Mouse (Mus musculus) heart, embryonic 16.5 days (tissue): ENCODE data around the gene Msl2. TPM values are rescaled to one million over a fixed set of nuclear protein-coding genes. Genes with fewer than 3 reads are reported as not detected.

Experiments used
- ATAC-seq: fragments of 200-750 bp; cut with Nextera tagmentation; replicated peaks from 2 replicates; pipeline ENCODE4 v1.8.0; 2017; ENCODE audit warnings: moderate number of reproducible peaks; ENCODE audit not compliant: insufficient read depth, low FRiP score; ENCODE audit errors: extremely low read depth
- H3K27ac ChIP-seq: fragments of 300-500 bp; sonication (generic); 2 replicates; pipeline ENCODE4 v1.5.1; 2014; ENCODE audit warnings: mild to moderate bottlenecking, low read length, control low read depth, moderate library complexity
- H3K27me3 ChIP-seq: fragments of 300-500 bp; sonication (generic); 2 replicates; pipeline ENCODE4 v1.6.1; 2014; ENCODE audit warnings: low read length, mixed read lengths; ENCODE audit not compliant: control insufficient read depth, insufficient read depth
- H3K36me3 ChIP-seq: fragments of 300-500 bp; sonication (generic); 2 replicates; pipeline ENCODE4 v1.6.1; 2014; ENCODE audit not compliant: control insufficient read depth, insufficient read depth
- H3K4me1 ChIP-seq: fragments of 300-500 bp; sonication (generic); 2 replicates; pipeline ENCODE4 v1.6.1; 2014; ENCODE audit warnings: low read length, mixed read lengths; ENCODE audit not compliant: control insufficient read depth, insufficient read depth
- H3K4me2 ChIP-seq: fragments of 300-500 bp; sonication (generic); 2 replicates; pipeline ENCODE4 v1.6.1; 2014; ENCODE audit warnings: low read depth, mild to moderate bottlenecking, control low read depth, low read length
- H3K4me3 ChIP-seq: fragments of 300-500 bp; sonication (generic); 2 replicates; pipeline ENCODE4 v1.5.1; 2014; ENCODE audit warnings: mild to moderate bottlenecking, control low read depth, low read length
- H3K9ac ChIP-seq: fragments of 300-500 bp; sonication (generic); 2 replicates; pipeline ENCODE4 v1.6.1; 2014; ENCODE audit warnings: low read length, control low read depth
- H3K9me3 ChIP-seq: fragments of 300-500 bp; sonication (generic); replicated peaks from 2 replicates; pipeline ENCODE4 v1.6.1; 2016; ENCODE audit warnings: low read length; ENCODE audit not compliant: control insufficient read depth
- whole genome bisulfite sequencing: fragments of 180-500 bp; shearing (Covaris S2); extraction: QIAGEN DNeasy Blood & Tissue Kit; methylation state at CpG from one replicate; pipeline ENCODE4 v1.1.7; 2014; 5-methylcytosine and 5-hydroxymethylcytosine counted together
- polyA plus RNA-seq: library from polyadenylated mRNA; unstranded; fragments of >200 nt; fragmentation: Nextera tagmentation; extraction: Ambion mirVana; gene quantifications from 2 replicates; pipeline ENCODE4 v1.2.1, GENCODE M21; 2015

The Msl2 gene
- polyA plus RNA-seq, 1 experiment from 2014 or later = 2.9 TPM

DNA sequence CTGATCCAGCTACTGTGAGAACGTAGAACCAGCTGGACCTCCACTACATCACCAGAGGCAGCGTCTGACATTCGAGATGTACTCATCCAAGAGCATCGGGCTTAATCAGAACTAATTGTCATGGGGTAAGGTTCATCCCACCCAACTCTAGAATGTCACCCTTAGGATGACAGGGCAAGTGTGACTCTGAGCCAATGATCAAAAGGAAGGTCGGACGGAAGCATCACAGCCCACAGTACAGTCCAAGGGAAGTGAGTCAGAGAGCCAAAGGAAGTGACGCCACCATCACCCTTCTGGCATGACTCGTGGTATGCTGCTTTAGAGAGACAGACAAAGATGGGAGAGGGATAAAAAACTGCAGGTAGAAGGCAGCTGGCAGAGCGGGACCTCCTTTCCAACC, 31.7 kb upstream of the Msl2 start:
- Histone ChIP-seq H3K9me3 (peaks cover 3% of the 10 kb centered on the region; the same call in 1 of the 2 replicates), H3K4me3 (no peak overlapping the region), H3K4me2 (no peak overlapping the region), H3K36me3 (no peaks in the 10 kb centered on the region), H3K9ac (no peak overlapping the region), H3K4me1 (no peaks in the 10 kb centered on the region), H3K27me3 (no peaks in the 10 kb centered on the region), H3K27ac (no peak overlapping the region)
- ATAC-seq = no peak
- 80% methylated on average over 9 of the region's 9 CpGs for WGBS

DNA sequence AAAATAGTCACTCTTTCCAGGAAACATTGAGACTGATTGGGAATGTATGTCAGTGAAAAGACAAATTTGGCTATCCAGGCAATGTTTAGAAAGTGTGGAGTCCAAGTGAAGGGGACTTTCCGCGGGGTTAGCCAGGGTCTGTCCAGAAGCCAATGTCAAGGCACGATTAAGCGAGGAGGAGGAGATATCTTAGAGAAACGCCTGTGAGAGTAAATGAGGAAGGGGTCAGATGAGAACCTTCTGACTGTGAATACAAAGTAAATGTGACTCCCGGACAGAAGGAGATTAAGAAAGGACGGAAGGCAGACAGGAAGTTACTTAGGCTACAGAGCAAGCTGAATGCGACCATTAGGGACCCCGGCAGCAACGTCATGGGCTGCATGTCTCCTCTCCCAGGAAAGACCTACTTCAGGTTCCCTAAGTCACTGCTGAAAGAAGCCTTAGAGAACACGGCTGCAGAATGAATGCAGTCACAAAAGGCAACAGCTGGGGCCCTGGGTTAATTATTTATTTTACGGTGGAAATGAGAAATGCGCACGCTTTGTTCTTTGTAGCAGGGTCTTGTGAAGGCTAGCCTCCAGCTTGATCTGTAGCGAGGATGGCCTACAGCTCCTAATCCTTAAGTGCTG, 28.1 kb upstream of the Msl2 start:
- Histone ChIP-seq H3K9ac (no peak overlapping the region), H3K4me2 (peak overlapping the region; percentile 32), H3K9me3 (peaks cover 3% of the 10 kb centered on the region; the same call in 1 of the 2 replicates), H3K36me3 (no peaks in the 10 kb centered on the region), H3K27me3 (no peaks in the 10 kb centered on the region), H3K4me1 (no peaks in the 10 kb centered on the region), H3K27ac (no peak overlapping the region), H3K4me3 (no peak overlapping the region)
- no peak for ATAC-seq
- WGBS = 58% methylated on average over 15 of the region's 15 CpGs

DNA sequence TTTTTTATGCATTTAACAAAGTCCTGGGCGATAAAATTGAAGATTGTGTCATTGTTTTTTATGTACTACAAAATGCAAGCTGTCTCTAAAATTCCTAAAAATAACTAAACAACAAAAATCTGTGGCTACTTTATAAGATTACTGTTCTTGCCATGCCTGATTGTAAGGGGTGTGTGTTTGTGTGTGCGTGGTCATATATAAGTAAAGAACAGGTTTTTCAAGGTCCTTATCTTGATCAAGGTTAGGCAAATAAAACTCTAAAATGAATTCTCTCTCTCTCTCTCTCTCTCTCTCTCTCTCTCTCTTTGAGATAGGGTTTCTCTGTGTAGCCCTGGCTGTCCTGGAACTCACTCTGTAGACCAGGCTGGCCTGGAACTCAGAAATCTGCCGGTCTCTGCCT, 21.9 kb upstream of the Msl2 start:
- 84% methylated on average over 3 of the region's 3 CpGs for WGBS
- Histone ChIP-seq H3K9me3 (no peaks in the 10 kb centered on the region), H3K27ac (no peak overlapping the region), H3K4me2 (no peak overlapping the region), H3K4me1 (no peaks in the 10 kb centered on the region), H3K9ac (no peak overlapping the region), H3K4me3 (no peak overlapping the region), H3K36me3 (no peaks in the 10 kb centered on the region), H3K27me3 (no peaks in the 10 kb centered on the region)
- ATAC-seq = no peak

DNA sequence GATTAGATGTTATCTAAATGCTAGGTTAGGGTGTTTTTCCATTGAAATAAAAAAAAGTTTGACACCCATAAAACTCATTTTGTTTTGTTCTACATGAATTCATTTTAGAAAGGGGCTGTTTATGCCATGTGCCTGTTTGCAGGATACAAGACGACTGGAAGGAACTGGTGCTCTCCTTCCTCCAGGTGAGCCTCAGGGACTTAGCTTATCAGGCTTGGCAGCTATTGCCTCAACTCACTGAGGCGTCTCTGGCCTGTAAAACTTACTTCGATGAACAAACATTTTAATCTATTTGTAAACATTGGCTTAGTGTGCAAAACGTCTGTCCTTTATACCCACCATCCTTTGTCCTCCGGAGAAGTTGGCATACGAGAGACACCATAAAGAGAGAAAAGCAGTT, 21.2 kb upstream of the Msl2 start:
- no peaks in the 10 kb centered on the region for H3K9me3 ChIP-seq
- H3K4me2 ChIP-seq = no peak overlapping the region
- WGBS = 60% methylated on average over 6 of the region's 6 CpGs
- no peaks in the 10 kb centered on the region for H3K36me3 ChIP-seq
- no peaks in the 10 kb centered on the region for H3K27me3 ChIP-seq
- H3K4me3 ChIP-seq = no peak overlapping the region
- no peaks in the 10 kb centered on the region for H3K4me1 ChIP-seq
- H3K27ac ChIP-seq = no peak overlapping the region
- no peak overlapping the region for H3K9ac ChIP-seq
- ATAC-seq = no peak

DNA sequence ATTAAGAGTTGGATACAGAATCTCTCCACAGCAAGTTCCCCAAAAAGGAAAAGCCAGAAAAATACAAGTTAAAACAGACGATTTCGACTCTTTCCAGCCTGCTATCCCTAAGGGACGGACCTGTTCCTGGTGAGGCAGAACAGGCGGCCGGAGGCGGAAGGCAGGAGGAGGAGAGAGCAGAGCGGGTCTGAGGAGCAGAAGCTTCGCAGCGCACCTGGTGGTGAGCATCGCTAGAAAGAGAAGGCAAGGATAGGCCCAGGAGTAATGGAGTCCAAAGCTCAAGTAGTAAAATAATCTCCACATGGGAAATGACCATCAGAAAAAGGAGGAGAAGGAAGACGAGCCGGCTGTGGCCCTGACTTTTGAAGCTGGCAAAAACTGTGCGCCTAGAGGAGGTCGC, 20.6 kb upstream of the Msl2 start:
- Histone ChIP-seq H3K4me1 (no peaks in the 10 kb centered on the region), H3K4me3 (no peak overlapping the region), H3K9me3 (no peaks in the 10 kb centered on the region), H3K4me2 (no peak overlapping the region), H3K9ac (no peak overlapping the region), H3K27me3 (no peaks in the 10 kb centered on the region), H3K27ac (no peak overlapping the region), H3K36me3 (no peaks in the 10 kb centered on the region)
- no peak for ATAC-seq
- 64% methylated on average over 14 of the region's 14 CpGs for WGBS

DNA sequence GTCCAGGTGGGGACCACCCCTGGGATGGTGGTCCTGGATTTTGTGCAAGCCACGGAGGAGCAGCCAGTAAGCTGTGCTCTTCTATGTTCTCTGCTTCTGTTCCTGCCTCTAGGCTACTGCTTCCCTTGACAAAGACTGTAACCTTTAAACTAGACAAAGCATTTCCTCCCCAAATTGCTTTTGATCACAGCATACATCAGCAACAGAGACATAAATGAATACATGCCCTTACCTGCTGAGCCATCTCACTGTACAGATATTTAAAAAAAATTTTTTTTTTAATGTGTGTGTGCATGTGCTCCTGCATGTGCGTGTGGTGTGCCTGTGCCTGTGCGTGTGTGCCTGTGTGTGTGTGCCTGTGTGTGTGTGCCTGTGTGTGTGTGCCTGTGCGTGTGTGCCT, 16.7 kb upstream of the Msl2 start:
- Histone ChIP-seq H3K9me3 (no peaks in the 10 kb centered on the region), H3K9ac (no peak overlapping the region), H3K4me3 (no peak overlapping the region), H3K27me3 (no peaks in the 10 kb centered on the region), H3K4me2 (no peak overlapping the region), H3K36me3 (no peaks in the 10 kb centered on the region), H3K27ac (no peak overlapping the region), H3K4me1 (no peaks in the 10 kb centered on the region)
- 94% methylated on average over 4 of the region's 4 CpGs for WGBS
- ATAC-seq = no peak

DNA sequence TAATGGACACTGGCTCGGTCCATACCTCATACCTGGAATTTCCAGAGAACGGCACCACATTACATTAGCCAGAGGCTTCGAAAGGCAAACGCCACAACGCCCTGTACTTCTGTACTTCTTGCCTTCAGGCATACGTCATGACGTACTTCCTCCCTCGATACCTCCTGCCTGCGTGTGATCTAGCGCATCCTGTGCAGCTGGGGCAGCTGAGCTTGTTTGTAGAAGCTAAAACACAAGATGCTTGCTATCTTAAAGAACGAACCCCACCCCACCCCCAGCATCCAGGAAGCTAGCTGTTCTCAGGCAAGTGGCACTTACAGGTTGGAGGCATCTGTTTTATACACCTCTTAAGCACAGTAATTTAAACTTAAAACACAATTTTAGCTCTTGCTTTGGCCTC, 12.9 kb upstream of the Msl2 start:
- Histone ChIP-seq H3K4me1 (no peaks in the 10 kb centered on the region), H3K9me3 (no peaks in the 10 kb centered on the region), H3K36me3 (no peaks in the 10 kb centered on the region), H3K4me3 (no peak overlapping the region), H3K4me2 (no peak overlapping the region), H3K27ac (no peak overlapping the region), H3K27me3 (no peaks in the 10 kb centered on the region), H3K9ac (no peak overlapping the region)
- ATAC-seq = no peak
- WGBS = 64% methylated on average over 11 of the region's 11 CpGs

DNA sequence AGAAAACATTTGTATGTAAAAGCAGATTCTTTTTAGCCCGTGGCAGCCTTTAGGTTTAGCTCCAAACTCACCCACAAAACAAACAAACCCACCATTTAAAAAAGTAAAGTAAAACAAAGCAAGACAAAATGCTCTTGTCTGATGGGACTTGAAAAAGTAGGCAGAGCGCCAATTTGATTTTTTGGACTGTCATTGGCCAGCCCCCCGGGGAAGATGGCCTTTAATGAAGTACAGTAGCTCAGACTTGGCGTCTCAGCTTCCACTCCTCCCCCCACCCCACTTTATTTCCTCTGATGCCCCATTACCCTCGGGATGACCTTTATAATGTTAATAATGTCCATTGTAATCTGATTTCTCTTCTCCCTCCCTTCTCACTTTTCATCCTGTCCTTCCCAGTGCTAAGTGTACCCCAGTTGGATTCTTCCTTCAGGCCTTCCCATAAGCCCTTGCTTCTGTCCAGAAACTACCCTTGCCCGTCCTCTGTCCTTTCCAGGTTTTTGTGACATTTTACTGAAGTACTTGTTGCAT, 11.6 kb upstream of the Msl2 start:
- Histone ChIP-seq H3K36me3 (no peaks in the 10 kb centered on the region), H3K9ac (no peak overlapping the region), H3K27ac (no peak overlapping the region), H3K4me1 (no peaks in the 10 kb centered on the region), H3K4me3 (no peak overlapping the region), H3K9me3 (no peaks in the 10 kb centered on the region), H3K27me3 (no peaks in the 10 kb centered on the region), H3K4me2 (no peak overlapping the region)
- 75% methylated on average over 6 of the region's 6 CpGs for WGBS
- no peak for ATAC-seq

DNA sequence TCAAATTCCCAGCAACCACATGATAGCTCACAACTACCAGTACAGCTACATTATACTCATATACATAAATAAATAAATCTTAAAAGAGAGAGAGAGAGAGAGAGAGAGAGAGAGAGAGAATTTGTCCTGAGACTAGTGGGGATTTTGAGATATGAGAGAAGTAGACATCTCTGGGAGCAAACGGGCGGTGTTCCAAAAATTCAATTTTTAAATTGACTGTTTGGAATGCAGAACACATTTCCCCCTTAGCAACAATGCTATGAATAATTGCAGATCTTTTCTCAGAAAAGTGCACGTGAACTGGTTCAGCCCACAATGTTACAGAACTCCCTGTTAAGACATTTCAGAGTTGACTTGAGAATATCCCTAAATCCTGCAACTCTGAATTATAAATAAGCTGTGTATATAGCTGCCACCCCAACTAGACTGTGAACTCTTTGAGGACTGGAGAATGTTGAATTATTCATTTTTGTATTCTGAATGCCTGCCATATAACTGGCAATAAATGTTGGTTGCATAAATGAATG, 8.8 kb upstream of the Msl2 start:
- no peaks in the 10 kb centered on the region for H3K4me1 ChIP-seq
- no peaks in the 10 kb centered on the region for H3K36me3 ChIP-seq
- no peaks in the 10 kb centered on the region for H3K27me3 ChIP-seq
- H3K4me3 ChIP-seq = no peak overlapping the region
- no peak for ATAC-seq
- 86% methylated on average over 3 of the region's 3 CpGs for WGBS
- 0 out of 2 replicates have a peak, but pooled peaks cover 2% of the 10 kb centered on the region for H3K9me3 ChIP-seq
- H3K27ac ChIP-seq = no peak overlapping the region
- no peak overlapping the region for H3K9ac ChIP-seq
- no peak overlapping the region for H3K4me2 ChIP-seq
